In genomic region chr9:59250272-59250671, GRCm38 (mm10) we compare ENCODE assay signal across 19 mouse cellular contexts. TPM values are rescaled to one million over a fixed set of nuclear protein-coding genes. Genes with fewer than 3 reads are reported as not detected.
DNase-seq lines count a peak whose midpoint lies in the region; ATAC-seq and TF ChIP-seq lines count a peak whose summit lies in the region.
"Had no signal": no experiment of that assay in that cellular context is flagged by ENCODE, and none has a peak within 500 bp of the region (broad histone marks: within the 10 kb centered on the region; RNA-seq: fewer than 3 reads in every experiment).

No protein-coding gene starts in this region.

- CTCF ChIA-PET in Patski (lab: Charles Lee) = no interaction called here

- no peak for TF ChIP-seq EP300 in heart, postnatal 0 days (IDR thresholded peaks at IDR 0.05; ENCODE audit: low read depth)
- no peak for TF ChIP-seq EP300 in liver, embryonic 14.5 days (IDR thresholded peaks at IDR 0.05; ENCODE audit: low read depth)

- peaks cover 9% of the 10 kb centered on the region; the same call in 1 of the 2 replicates for H3K4me1 ChIP-seq in heart, postnatal 0 days (ENCODE audit: control insufficient read depth, insufficient read depth)
- H3K4me1 ChIP-seq in liver, embryonic 14.5 days (replicated peaks; ENCODE audit: control insufficient read depth in 2 of 2, insufficient read depth in 2 of 2, low read length in 1 of 2) = 0 out of 4 replicates have a peak, but pooled peaks cover 0 to 2% of the 10 kb centered on the region in 2 experiments
- peaks cover 2% of the 10 kb centered on the region; the same call in 1 of the 2 replicates for H3K4me1 ChIP-seq in liver, embryonic 12.5 days

- no peak for DNase-seq in heart, postnatal 0 days (ENCODE audit: low spot score)
- DNase-seq in heart, postnatal 10 days = no peak
- DNase-seq in liver, embryonic 14.5 days (ENCODE audit: low read depth in 3 of 3, low spot score in 3 of 3) = no peak
- DNase-seq in A20 (ENCODE audit: low read depth, low spot score) = peak; percentile 37
- no peak for DNase-seq in Patski (ENCODE audit: low read depth, low spot score)
- DNase-seq in adrenal gland, postnatal 25 days = no peak
- DNase-seq: adrenal gland, adult 8-10 months; cerebellum, postnatal 14 days; heart, adult 18-20 months; kidney, postnatal 4 days; thymus, postnatal 36 days had no signal

- TF ChIP-seq CTCF in heart, postnatal 0 days (IDR thresholded peaks at IDR 0.05; ENCODE audit: low read depth) = peak; percentile 25; the same call in 1 of the 2 replicates
- peak; percentile 15; the same call in 1 of the 2 replicates for TF ChIP-seq CTCF in liver, embryonic 14.5 days (IDR thresholded peaks at IDR 0.05; ENCODE audit: low read depth)
- peak; percentile 59 for TF ChIP-seq CTCF in Patski (IDR thresholded peaks at IDR 0.05)

- H3K27me3 ChIP-seq in heart, postnatal 0 days (ENCODE audit: control insufficient read depth, insufficient read depth, low read length) = no peaks in the 10 kb centered on the region
- H3K27me3 ChIP-seq in liver, embryonic 14.5 days (ENCODE audit: control insufficient read depth, insufficient read depth, low read length) = no peaks in the 10 kb centered on the region
- H3K27me3 ChIP-seq in liver, embryonic 12.5 days (replicated peaks) = no peaks in the 10 kb centered on the region
- peaks cover 9% of the 10 kb centered on the region for H3K27me3 ChIP-seq in Patski
- H3K27me3 ChIP-seq: embryonic facial prominence, embryonic 13.5 days; limb, embryonic 13.5 days; neural tube, embryonic 12.5 days; stomach, embryonic 15.5 days had no signal

- intact Hi-C loops in heart, postnatal 10 days (cut with DNase I) = no loop called here

- POLR2A ChIA-PET in Patski (lab: Charles Lee) = no interaction called here

- in situ Hi-C loops in Patski (cut with MboI; ENCODE audit: low pct_unique_long_range_greater_than_20kb) = no loop called here

- no peak overlapping the region for H3K27ac ChIP-seq in heart, postnatal 0 days (ENCODE audit: low read depth)
- H3K27ac ChIP-seq in liver, embryonic 14.5 days = no peak overlapping the region
- H3K27ac ChIP-seq in liver, embryonic 12.5 days = no peak overlapping the region
- H3K27ac ChIP-seq: embryonic facial prominence, embryonic 13.5 days; forebrain, embryonic 10.5 days; limb, embryonic 13.5 days; macrophage; neural tube, embryonic 12.5 days; stomach, embryonic 15.5 days had no signal

- no peak for ATAC-seq in heart, postnatal 0 days (ENCODE audit: insufficient read depth, low read depth)
- no peak for ATAC-seq in liver, embryonic 14.5 days (ENCODE audit: insufficient read depth)
- ATAC-seq in liver, embryonic 12.5 days = no peak
- ATAC-seq in Patski = no peak
- ATAC-seq: midbrain, embryonic 16.5 days had no signal

- WGBS in heart, postnatal 0 days = 63% methylated on average over 3 of the region's 3 CpGs
- WGBS in liver, embryonic 14.5 days (ENCODE audit: insufficient replicate concordance) = 47% methylated on average over 3 of the region's 3 CpGs
- 52% methylated on average over 3 of the region's 3 CpGs for WGBS in liver, embryonic 12.5 days (ENCODE audit: insufficient replicate concordance)

- no peak overlapping the region for H3K9ac ChIP-seq in heart, postnatal 0 days (replicated peaks; ENCODE audit: low read depth, low read length)
- H3K9ac ChIP-seq in liver, embryonic 14.5 days (replicated peaks) = no peak overlapping the region
- H3K9ac ChIP-seq in liver, embryonic 12.5 days = no peak overlapping the region
- H3K9ac ChIP-seq: embryonic facial prominence, embryonic 13.5 days; limb, embryonic 13.5 days; neural tube, embryonic 12.5 days; stomach, embryonic 15.5 days had no signal

- H3K36me3 ChIP-seq in heart, postnatal 0 days (replicated peaks; ENCODE audit: control insufficient read depth, insufficient read depth, low read length) = no peaks in the 10 kb centered on the region
- no peaks in the 10 kb centered on the region for H3K36me3 ChIP-seq in liver, embryonic 14.5 days (replicated peaks; ENCODE audit: control insufficient read depth, insufficient read depth, low read depth)
- H3K36me3 ChIP-seq in liver, embryonic 12.5 days = no peaks in the 10 kb centered on the region
- H3K36me3 ChIP-seq: embryonic facial prominence, embryonic 13.5 days; forebrain, embryonic 10.5 days; limb, embryonic 13.5 days; neural tube, embryonic 12.5 days; stomach, embryonic 15.5 days had no signal

- H3K9me3 ChIP-seq in heart, postnatal 0 days (replicated peaks; ENCODE audit: control insufficient read depth, low read length) = no peaks in the 10 kb centered on the region
- no peaks in the 10 kb centered on the region for H3K9me3 ChIP-seq in liver, embryonic 14.5 days (ENCODE audit: control insufficient read depth, low read length)
- no peaks in the 10 kb centered on the region for H3K9me3 ChIP-seq in liver, embryonic 12.5 days (replicated peaks)
- H3K9me3 ChIP-seq: embryonic facial prominence, embryonic 13.5 days; forebrain, embryonic 10.5 days; limb, embryonic 13.5 days; neural tube, embryonic 12.5 days; stomach, embryonic 15.5 days had no signal

- no peak overlapping the region for H3K4me3 ChIP-seq in heart, postnatal 0 days (ENCODE audit: low read depth, low read length)
- H3K4me3 ChIP-seq in liver, embryonic 14.5 days (ENCODE audit: insufficient read depth in 1 of 2, low read depth in 2 of 2, low read length in 2 of 2) = no peak overlapping the region
- no peak overlapping the region for H3K4me3 ChIP-seq in liver, embryonic 12.5 days
- H3K4me3 ChIP-seq: embryonic facial prominence, embryonic 13.5 days; forebrain, embryonic 10.5 days; limb, embryonic 13.5 days; neural tube, embryonic 12.5 days; stomach, embryonic 15.5 days had no signal

- no peak overlapping the region for H3K4me2 ChIP-seq in heart, postnatal 0 days (ENCODE audit: low read depth, low read length)
- no peak overlapping the region for H3K4me2 ChIP-seq in liver, embryonic 14.5 days (ENCODE audit: low read depth)
- no peak overlapping the region for H3K4me2 ChIP-seq in liver, embryonic 12.5 days
- H3K4me2 ChIP-seq: embryonic facial prominence, embryonic 13.5 days; limb, embryonic 13.5 days; neural tube, embryonic 12.5 days; stomach, embryonic 15.5 days had no signal

RNA-seq across cellular contexts. Expression of gene Adpgk, which starts 41.1 kb away (rescaled TPM):
- 17.4 and 18.4 TPM in 2 replicates for total RNA-seq in heart, postnatal 0 days (2014; rRNA removed; ENCODE audit: low replicate concordance)
- polyA plus RNA-seq in heart, postnatal 0 days (2015; fragmentation: Nextera tagmentation; extraction: Ambion mirVana) = 10.1 and 11.1 TPM in 2 replicates
- 10 to 100 TPM; 11.3 to 12.6 TPM for total RNA-seq in heart, postnatal 10 days (2021)
- polyA plus RNA-seq in liver, embryonic 14.5 days (2012; rRNA removed) = 10.5 and 14.0 TPM in 2 replicates
- polyA plus RNA-seq in liver, embryonic 14.5 days (2014; fragmentation: Nextera tagmentation; extraction: Ambion mirVana) = 17.6 and 18.5 TPM in 2 replicates
- polyA plus RNA-seq in liver, embryonic 12.5 days (2016; fragmentation: Nextera tagmentation; extraction: Ambion mirVana) = 27.4 and 28.8 TPM in 2 replicates
- 32.6 TPM for polyA plus RNA-seq in Patski (2021)
- 28.6 and 31.1 TPM in 2 replicates for total RNA-seq in adrenal gland, postnatal 25 days (2021)
